Mouse (Mus musculus) lung, embryonic 15.5 days (tissue): Measurements from ENCODE around the gene Cmtm6. TPM values are rescaled to one million over a fixed set of nuclear protein-coding genes. Genes with fewer than 3 reads are reported as not detected.
A peak's percentile ranks its signal among the peaks of the same experiment; 100 is the strongest.

ENCODE experiments used
- ATAC-seq: fragments of 200-750 bp; cut with Nextera tagmentation; 2 replicates; pipeline ENCODE4 v1.8.0; 2017; ENCODE audit warnings: moderate number of reproducible peaks, borderline replicate concordance; ENCODE audit not compliant: low FRiP score, low TSS enrichment; ENCODE audit errors: extremely low read depth
- H3K27ac ChIP-seq: fragments of 300-500 bp; sonication (generic); 2 replicates; pipeline ENCODE4 v1.5.1; 2015; ENCODE audit warnings: moderate library complexity, mild to moderate bottlenecking, inconsistent platforms
- H3K27me3 ChIP-seq: fragments of 300-500 bp; sonication (generic); 2 replicates; pipeline ENCODE4 v1.6.1; 2015; ENCODE audit warnings: inconsistent platforms
- H3K36me3 ChIP-seq: fragments of 300-500 bp; sonication (generic); 2 replicates; pipeline ENCODE4 v1.6.1; 2015; ENCODE audit warnings: inconsistent platforms
- H3K4me1 ChIP-seq: fragments of 300-500 bp; sonication (generic); 2 replicates; pipeline ENCODE4 v1.6.1; 2015; ENCODE audit warnings: inconsistent platforms
- H3K4me2 ChIP-seq: fragments of 300-500 bp; sonication (generic); 2 replicates; pipeline ENCODE4 v1.6.1; 2015; ENCODE audit warnings: inconsistent platforms, mild to moderate bottlenecking, moderate library complexity
- H3K4me3 ChIP-seq: fragments of 300-500 bp; sonication (generic); 2 replicates; pipeline ENCODE4 v1.5.1; 2015; ENCODE audit warnings: mild to moderate bottlenecking, inconsistent platforms
- H3K9ac ChIP-seq: fragments of 300-500 bp; sonication (generic); 2 replicates; pipeline ENCODE4 v1.6.1; 2015; ENCODE audit warnings: inconsistent platforms
- H3K9me3 ChIP-seq: fragments of 300-500 bp; sonication (generic); 2 replicates; pipeline ENCODE4 v1.6.1; 2016; ENCODE audit warnings: inconsistent platforms
- WGBS: fragments of 180-500 bp; shearing (Covaris S2); methylation state at CpG from one replicate; pipeline ENCODE4 v1.1.7; 2015; 5-methylcytosine and 5-hydroxymethylcytosine counted together
- polyA plus RNA-seq: library from polyadenylated mRNA; unstranded; fragments of >200 nt; fragmentation: Nextera tagmentation; extraction: Ambion mirVana; gene quantifications from 2 replicates; pipeline ENCODE4 v1.2.1, GENCODE M21; 2015

The Cmtm6 gene
- polyA plus RNA-seq, 1 experiment from 2014 or later, result 66.5 TPM

DNA sequence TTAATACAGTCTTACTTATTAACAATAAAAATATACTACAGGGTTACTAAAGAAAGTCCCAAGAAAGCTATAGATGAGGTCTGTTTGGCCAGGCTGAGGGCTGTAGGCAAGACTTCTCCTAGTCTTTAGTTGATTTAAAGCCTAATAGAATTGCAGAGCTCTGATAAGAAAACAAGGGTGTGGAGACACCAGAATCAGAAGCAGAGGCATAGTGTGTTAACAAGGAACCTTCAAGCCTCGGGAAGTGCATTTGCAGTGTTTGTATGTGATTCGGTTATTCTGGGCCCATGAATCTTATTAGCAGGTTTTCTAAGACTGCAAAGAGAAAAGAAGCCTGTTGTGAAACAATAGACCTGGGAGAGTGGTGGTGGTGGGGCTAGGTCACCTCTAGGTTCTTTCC, 2.3 kb downstream of the Cmtm6 start:
- H3K27ac ChIP-seq, result no peak overlapping the region

GRCm38 (mm10) chr9:114736442-114736841, 5.5 kb downstream of the Cmtm6 start:
- Histone ChIP-seq H3K27ac (peak overlapping the region; percentile 42), H3K4me3 (no peak overlapping the region), H3K9me3 (no peaks in the 10 kb centered on the region), H3K27me3 (no peaks in the 10 kb centered on the region), H3K4me2 (peak overlapping the region; percentile 6; the same call in 1 of the 2 replicates), H3K4me1 (peaks cover 18% of the 10 kb centered on the region), H3K36me3 (no peaks in the 10 kb centered on the region; the same call in 1 of the 2 replicates), H3K9ac (no peak overlapping the region)
- peak; percentile 27; the same call in 1 of the 2 replicates for ATAC-seq
- 35% methylated on average over 11 of the region's 11 CpGs for WGBS

More for the DNA sequence above, 2.3 kb downstream of the Cmtm6 start:
- WGBS, result 71% methylated on average over 2 of the region's 2 CpGs
- H3K4me3 ChIP-seq, result no peak overlapping the region
- H3K36me3 ChIP-seq, result no peaks in the 10 kb centered on the region
- peaks cover 18% of the 10 kb centered on the region for H3K4me1 ChIP-seq
- ATAC-seq, result no peak
- no peak overlapping the region for H3K4me2 ChIP-seq
- no peaks in the 10 kb centered on the region for H3K9me3 ChIP-seq
- H3K9ac ChIP-seq, result no peak overlapping the region
- no peaks in the 10 kb centered on the region for H3K27me3 ChIP-seq

- no peaks in the 10 kb centered on the region for H3K27me3 ChIP-seq
- no peak overlapping the region for H3K4me2 ChIP-seq
- H3K4me1 ChIP-seq, result peaks cover 11% of the 10 kb centered on the region
- H3K36me3 ChIP-seq, result no peaks in the 10 kb centered on the region; the same call in 1 of the 2 replicates
- 88% methylated on average over 9 of the region's 9 CpGs for WGBS
- no peak overlapping the region for H3K9ac ChIP-seq
- H3K27ac ChIP-seq, result no peak overlapping the region
- H3K4me3 ChIP-seq, result no peak overlapping the region
- no peak for ATAC-seq
- H3K9me3 ChIP-seq, result no peaks in the 10 kb centered on the region
Observed at GRCm38 (mm10) chr9:114740336-114740735, 9.4 kb downstream of the Cmtm6 start.

- H3K36me3 ChIP-seq, result peaks cover 15% of the 10 kb centered on the region
- H3K4me1 ChIP-seq, result no peaks in the 10 kb centered on the region
- no peak overlapping the region for H3K9ac ChIP-seq
- H3K4me2 ChIP-seq, result no peak overlapping the region
- 0 out of 2 replicates have a peak overlapping the region, but pooled peaks have one; percentile 9 for H3K27ac ChIP-seq
- ATAC-seq, result peak; percentile 46; the same call in 1 of the 2 replicates
- H3K9me3 ChIP-seq, result no peaks in the 10 kb centered on the region
- 52% methylated on average over 2 of the region's 2 CpGs for WGBS
- H3K27me3 ChIP-seq, result no peaks in the 10 kb centered on the region
- H3K4me3 ChIP-seq, result no peak overlapping the region
Observed at GRCm38 (mm10) chr9:114742731-114743130, 11.8 kb downstream of the Cmtm6 start.

- H3K36me3 ChIP-seq, result peaks cover 31% of the 10 kb centered on the region
- H3K27ac ChIP-seq, result no peak overlapping the region
- no peak overlapping the region for H3K4me2 ChIP-seq
- no peaks in the 10 kb centered on the region for H3K4me1 ChIP-seq
- no peaks in the 10 kb centered on the region for H3K9me3 ChIP-seq
- 56% methylated on average over 4 of the region's 4 CpGs for WGBS
- ATAC-seq, result no peak
- no peak overlapping the region for H3K9ac ChIP-seq
- no peaks in the 10 kb centered on the region for H3K27me3 ChIP-seq
- H3K4me3 ChIP-seq, result no peak overlapping the region
Observed at GRCm38 (mm10) chr9:114745163-114745562, 14.2 kb downstream of the Cmtm6 start.

- ATAC-seq, result no peak
- H3K27ac ChIP-seq, result no peak overlapping the region
Observed at GRCm38 (mm10) chr9:114745654-114746053, 14.7 kb downstream of the Cmtm6 start.

GRCm38 (mm10) chr9:114747012-114747411, 16.1 kb downstream of the Cmtm6 start:
- peaks cover 34% of the 10 kb centered on the region for H3K36me3 ChIP-seq
- ATAC-seq, result no peak
- H3K27me3 ChIP-seq, result no peaks in the 10 kb centered on the region
- no peaks in the 10 kb centered on the region for H3K4me1 ChIP-seq
- no peak overlapping the region for H3K27ac ChIP-seq
- WGBS, result 81% methylated on average over 10 of the region's 10 CpGs
- no peak overlapping the region for H3K4me3 ChIP-seq
- no peaks in the 10 kb centered on the region for H3K9me3 ChIP-seq
- H3K9ac ChIP-seq, result no peak overlapping the region
- no peak overlapping the region for H3K4me2 ChIP-seq

More at GRCm38 (mm10) chr9:114745654-114746053, 14.7 kb downstream of the Cmtm6 start:
- Histone ChIP-seq H3K9me3 (no peaks in the 10 kb centered on the region), H3K4me3 (no peak overlapping the region), H3K36me3 (peaks cover 34% of the 10 kb centered on the region), H3K4me2 (no peak overlapping the region), H3K9ac (no peak overlapping the region), H3K27me3 (no peaks in the 10 kb centered on the region), H3K4me1 (no peaks in the 10 kb centered on the region)
- 69% methylated on average over 4 of the region's 4 CpGs for WGBS

DNA sequence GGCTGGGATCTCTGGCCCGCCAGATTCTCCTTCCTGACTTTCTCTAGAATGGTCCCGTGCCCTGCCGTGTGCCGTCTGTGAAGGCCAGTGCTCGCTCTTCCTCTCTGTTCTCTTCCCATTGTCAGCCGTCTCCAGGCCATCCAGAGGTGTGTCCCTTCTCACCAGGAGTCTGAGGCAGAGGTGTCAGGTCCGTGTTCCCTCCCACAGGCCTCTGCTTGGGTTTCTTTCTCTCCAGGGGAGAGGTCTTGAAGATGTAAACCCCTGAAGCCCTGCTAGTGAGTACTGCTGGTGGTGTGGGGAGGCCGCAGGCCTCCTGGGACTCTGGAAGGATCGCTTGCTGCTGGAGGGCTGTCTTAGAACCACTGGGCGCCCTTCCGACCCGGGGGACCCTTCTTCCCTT, 16.6 kb downstream of the Cmtm6 start:
- H3K9me3 ChIP-seq, result no peaks in the 10 kb centered on the region
- H3K36me3 ChIP-seq, result peaks cover 34% of the 10 kb centered on the region
- 80% methylated on average over 12 of the region's 12 CpGs for WGBS

GRCm38 (mm10) chr9:114751582-114751981, 20.7 kb downstream of the Cmtm6 start:
- no peaks in the 10 kb centered on the region for H3K27me3 ChIP-seq
- no peak overlapping the region for H3K4me2 ChIP-seq
- no peaks in the 10 kb centered on the region for H3K9me3 ChIP-seq
- H3K4me3 ChIP-seq, result no peak overlapping the region
- 84% methylated on average over 3 of the region's 3 CpGs for WGBS
- H3K27ac ChIP-seq, result no peak overlapping the region
- ATAC-seq, result no peak
- H3K4me1 ChIP-seq, result 0 out of 2 replicates have a peak, but pooled peaks cover 4% of the 10 kb centered on the region
- H3K9ac ChIP-seq, result no peak overlapping the region
- H3K36me3 ChIP-seq, result peaks cover 30% of the 10 kb centered on the region

More for the DNA sequence above, 16.6 kb downstream of the Cmtm6 start:
- Histone ChIP-seq H3K27me3 (no peaks in the 10 kb centered on the region), H3K27ac (no peak overlapping the region), H3K4me3 (no peak overlapping the region), H3K4me2 (no peak overlapping the region), H3K4me1 (no peaks in the 10 kb centered on the region), H3K9ac (no peak overlapping the region)
- no peak for ATAC-seq

- Histone ChIP-seq H3K9me3 (no peaks in the 10 kb centered on the region), H3K27me3 (no peaks in the 10 kb centered on the region), H3K9ac (no peak overlapping the region), H3K36me3 (peaks cover 23% of the 10 kb centered on the region; the same call in 1 of the 2 replicates), H3K4me2 (peak overlapping the region; percentile 69), H3K4me1 (0 out of 2 replicates have a peak, but pooled peaks cover 4% of the 10 kb centered on the region), H3K4me3 (no peak overlapping the region), H3K27ac (no peak overlapping the region)
- 65% methylated on average over 9 of the region's 9 CpGs for WGBS
- no peak for ATAC-seq
Observed at GRCm38 (mm10) chr9:114752311-114752710, 21.4 kb downstream of the Cmtm6 start.

DNA sequence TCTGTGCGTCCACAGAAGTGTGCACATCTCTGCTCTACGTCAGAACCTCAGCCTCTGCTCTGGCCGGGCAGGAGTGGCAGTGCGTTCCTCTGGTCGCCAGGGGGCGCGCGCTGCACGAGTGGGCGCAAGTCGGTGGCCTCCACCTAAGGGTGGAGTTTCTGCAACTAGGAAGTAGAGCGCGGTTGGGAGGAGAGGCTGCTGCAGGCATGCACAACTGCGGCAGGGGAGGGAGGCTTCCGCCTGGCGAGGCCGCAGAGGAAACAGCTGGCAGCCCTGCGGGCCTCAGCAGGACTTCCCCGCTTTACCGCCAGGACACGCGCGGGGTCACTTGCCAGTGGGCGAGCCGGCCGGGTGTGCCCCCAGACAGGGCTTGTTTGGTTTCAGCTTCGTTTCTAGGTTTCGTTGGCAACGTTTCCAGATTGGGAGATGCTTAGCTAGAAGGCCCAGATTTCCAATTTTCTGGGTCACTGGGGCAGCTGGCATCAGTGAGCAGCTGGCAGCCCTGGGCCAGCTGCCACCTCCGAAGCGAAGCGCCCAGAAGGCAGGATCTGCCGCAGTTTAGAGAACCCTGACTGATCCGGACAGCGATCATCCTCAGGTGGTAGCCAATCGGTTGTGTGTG, 22.1 kb downstream of the Cmtm6 start:
- H3K9ac ChIP-seq, result peak overlapping the region; percentile 56
- 0 out of 2 replicates have a peak, but pooled peaks cover 4% of the 10 kb centered on the region for H3K4me1 ChIP-seq
- H3K9me3 ChIP-seq, result no peaks in the 10 kb centered on the region
- peaks cover 16% of the 10 kb centered on the region; the same call in 1 of the 2 replicates for H3K36me3 ChIP-seq
- H3K27me3 ChIP-seq, result no peaks in the 10 kb centered on the region
- ATAC-seq, result peak; percentile 95
- H3K4me3 ChIP-seq, result peak overlapping the region; percentile 50
- WGBS, result 5% methylated on average over 36 of the region's 36 CpGs
- peak overlapping the region; percentile 66 for H3K27ac ChIP-seq
- peak overlapping the region; percentile 69 for H3K4me2 ChIP-seq

- WGBS, result 74% methylated on average over 7 of the region's 7 CpGs
- no peaks in the 10 kb centered on the region for H3K36me3 ChIP-seq
Observed at GRCm38 (mm10) chr9:114758272-114758671, 27.4 kb downstream of the Cmtm6 start.

More at GRCm38 (mm10) chr9:114758272-114758671, 27.4 kb downstream of the Cmtm6 start:
- Histone ChIP-seq H3K9me3 (no peaks in the 10 kb centered on the region), H3K4me2 (no peak overlapping the region), H3K4me1 (0 out of 2 replicates have a peak, but pooled peaks cover 1% of the 10 kb centered on the region), H3K27ac (no peak overlapping the region), H3K27me3 (no peaks in the 10 kb centered on the region), H3K4me3 (no peak overlapping the region), H3K9ac (no peak overlapping the region)
- ATAC-seq, result no peak
